Mouse (Mus musculus): Measurements from ENCODE around the gene Skint3. TPM values are rescaled to one million over a fixed set of nuclear protein-coding genes. Genes with fewer than 3 reads are reported as not detected.

Skint3 gene
- 1 to 10 TPM; 1.1 to 1.3 TPM for total RNA-seq (2023)

DNA sequence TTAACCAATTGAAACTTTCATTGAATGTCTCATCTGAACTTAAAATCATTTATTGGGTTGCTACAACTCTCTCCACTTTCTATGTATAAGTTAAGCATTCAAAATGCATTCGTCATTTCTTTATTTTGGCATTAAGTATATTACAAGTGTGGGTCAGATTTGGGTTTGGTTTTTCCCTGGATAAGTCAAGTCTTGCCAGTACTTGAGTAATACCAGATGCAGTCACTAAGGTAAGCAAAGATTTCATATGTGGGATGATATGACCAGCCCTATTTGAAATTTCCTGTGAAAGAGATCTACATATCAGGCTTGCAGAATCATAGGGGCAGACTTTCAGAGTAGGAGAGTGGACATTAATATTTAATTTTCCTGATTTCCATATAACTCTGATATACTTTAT is at the start of gene Skint3:
Gene Skint3 (plus strand): TSS at position 301 of the 400 bp plus-strand sequence.

Other genes starting within 250 kb of the Skint3 start
- gene Skint1, start 226.0 kb upstream of the Skint3 start, total RNA-seq (2023): not detected
- not detected for gene Skint4, start 160.2 kb upstream of the Skint3 start, total RNA-seq (2023)
- gene Skint9, start 201.7 kb downstream of the Skint3 start, total RNA-seq (2023): not detected